Mouse (Mus musculus) stomach, postnatal 0 days (tissue): ENCODE measurements at regions not wholly inside any gene's neighbourhood (a gene's known extent, or its start where the extent isn't known, plus 50 kb on each side); places are given as distances from the start of the nearest gene placed in this dataset.
A peak's percentile ranks its signal among the peaks of the same experiment; 100 is the strongest.

Experiments used
- ATAC-seq: fragments of 200-750 bp; cut with Nextera tagmentation; 2 replicates; pipeline ENCODE4 v1.8.0; 2017; ENCODE audit not compliant: low FRiP score, low TSS enrichment
- DNase-seq: peaks from one replicate; pipeline ENCODE4 v3.0.0-alpha.2; 2016; ENCODE audit warnings: low spot score
- H3K27ac ChIP-seq: fragments of 300-500 bp; sonication (generic); replicated peaks from 2 replicates; pipeline ENCODE4 v1.5.1; 2014; ENCODE audit warnings: mild to moderate bottlenecking, control low read depth
- H3K27me3 ChIP-seq: fragments of 300-500 bp; sonication (generic); 2 replicates; pipeline ENCODE4 v1.6.1; 2014; ENCODE audit warnings: low read length; ENCODE audit not compliant: control insufficient read depth, insufficient read depth
- H3K36me3 ChIP-seq: fragments of 300-500 bp; sonication (generic); 2 replicates; pipeline ENCODE4 v1.6.1; 2014; ENCODE audit warnings: low read length, mixed read lengths; ENCODE audit not compliant: control insufficient read depth, insufficient read depth
- H3K4me1 ChIP-seq: fragments of 300-500 bp; sonication (generic); replicated peaks from 2 replicates; pipeline ENCODE4 v1.6.1; 2014; ENCODE audit warnings: antibody characterized with exemption; ENCODE audit not compliant: control insufficient read depth, insufficient read depth
- H3K4me2 ChIP-seq: fragments of 300-500 bp; sonication (generic); replicated peaks from 2 replicates; pipeline ENCODE4 v1.6.1; 2014; ENCODE audit warnings: low read depth, mild to moderate bottlenecking, control low read depth, moderate library complexity
- H3K4me3 ChIP-seq: fragments of 300-500 bp; sonication (generic); 2 replicates; pipeline ENCODE4 v1.5.1; 2014; ENCODE audit warnings: low read depth, low read length, control low read depth
- H3K9ac ChIP-seq: fragments of 300-500 bp; sonication (generic); 2 replicates; pipeline ENCODE4 v1.6.1; 2014; ENCODE audit warnings: mild to moderate bottlenecking, low read length, control low read depth, mixed read lengths
- H3K9me3 ChIP-seq: fragments of 300-500 bp; sonication (generic); 2 replicates; pipeline ENCODE4 v1.6.1; 2016; ENCODE audit warnings: low read length; ENCODE audit not compliant: control insufficient read depth
- CTCF ChIP-seq: IDR thresholded peaks from 2 replicates; pipeline ENCODE4 v1.5.1; 2016; ENCODE audit warnings: antibody characterized with exemption, low read depth, mild to moderate bottlenecking, moderate library complexity
- EP300 ChIP-seq: optimal IDR thresholded peaks from 2 replicates; pipeline ENCODE3; 2016; ENCODE audit warnings: antibody characterized with exemption
- WGBS: fragments of 180-500 bp; shearing (Covaris S2); extraction: QIAGEN DNeasy Blood & Tissue Kit; methylation state at CpG from one replicate; pipeline ENCODE4 v1.1.7; 2014; 5-methylcytosine and 5-hydroxymethylcytosine counted together

DNA sequence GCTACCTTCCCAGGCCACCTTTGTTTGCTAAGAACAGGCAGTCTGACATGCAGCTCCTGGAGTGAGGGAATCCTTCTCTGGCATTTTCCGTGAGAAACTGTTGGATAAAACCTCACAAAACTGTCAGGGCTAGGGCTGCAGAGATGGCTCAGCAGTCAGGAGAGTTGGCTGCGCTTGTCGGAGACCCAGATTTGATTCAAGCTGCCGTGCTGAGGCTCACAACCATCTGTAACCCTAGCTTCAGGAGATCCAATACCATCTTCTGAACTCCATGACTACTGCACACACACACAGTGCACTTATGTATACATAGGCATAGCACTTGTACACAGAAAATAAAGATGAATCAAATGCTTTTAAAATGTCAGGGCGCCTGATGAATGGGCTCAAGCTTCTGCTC lies 82.5 kb downstream of the Asb1 start:
- H3K27ac ChIP-seq = no peak overlapping the region
- no peaks in the 10 kb centered on the region; the same call in 1 of the 2 replicates for H3K4me1 ChIP-seq
- no peak overlapping the region for H3K4me3 ChIP-seq
- no peaks in the 10 kb centered on the region for H3K36me3 ChIP-seq
- no peaks in the 10 kb centered on the region for H3K9me3 ChIP-seq
- H3K4me2 ChIP-seq = no peak overlapping the region
- H3K27me3 ChIP-seq = no peaks in the 10 kb centered on the region
- H3K9ac ChIP-seq = no peak overlapping the region
- WGBS = 56% methylated on average over 5 of the region's 5 CpGs
- no peak for DNase-seq
- no peak for ATAC-seq
- TF ChIP-seq CTCF = no peak
- TF ChIP-seq EP300 = no peak

DNA sequence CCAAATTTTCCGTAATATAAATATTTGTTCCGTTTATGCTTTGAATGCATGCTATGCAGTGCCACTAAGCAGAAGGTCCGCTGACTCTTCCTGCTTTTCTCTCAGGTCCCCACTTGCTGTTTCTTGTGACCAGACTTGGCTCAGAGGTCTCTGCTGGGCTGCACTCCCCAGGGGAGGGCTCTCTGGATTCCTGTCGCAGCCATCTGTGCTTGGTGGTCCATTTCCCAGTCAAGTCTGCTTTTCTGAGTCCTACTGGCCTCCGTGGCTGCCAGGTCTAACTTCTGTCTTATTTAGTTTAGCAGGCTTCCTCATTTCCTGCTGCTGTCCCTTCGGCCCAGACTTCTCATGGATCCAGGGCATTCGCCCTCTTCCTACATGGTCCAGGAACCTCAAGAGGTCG lies 83.7 kb downstream of the Asb1 start:
- no peak for ATAC-seq
- peak overlapping the region; percentile 79 for H3K27ac ChIP-seq

DNA sequence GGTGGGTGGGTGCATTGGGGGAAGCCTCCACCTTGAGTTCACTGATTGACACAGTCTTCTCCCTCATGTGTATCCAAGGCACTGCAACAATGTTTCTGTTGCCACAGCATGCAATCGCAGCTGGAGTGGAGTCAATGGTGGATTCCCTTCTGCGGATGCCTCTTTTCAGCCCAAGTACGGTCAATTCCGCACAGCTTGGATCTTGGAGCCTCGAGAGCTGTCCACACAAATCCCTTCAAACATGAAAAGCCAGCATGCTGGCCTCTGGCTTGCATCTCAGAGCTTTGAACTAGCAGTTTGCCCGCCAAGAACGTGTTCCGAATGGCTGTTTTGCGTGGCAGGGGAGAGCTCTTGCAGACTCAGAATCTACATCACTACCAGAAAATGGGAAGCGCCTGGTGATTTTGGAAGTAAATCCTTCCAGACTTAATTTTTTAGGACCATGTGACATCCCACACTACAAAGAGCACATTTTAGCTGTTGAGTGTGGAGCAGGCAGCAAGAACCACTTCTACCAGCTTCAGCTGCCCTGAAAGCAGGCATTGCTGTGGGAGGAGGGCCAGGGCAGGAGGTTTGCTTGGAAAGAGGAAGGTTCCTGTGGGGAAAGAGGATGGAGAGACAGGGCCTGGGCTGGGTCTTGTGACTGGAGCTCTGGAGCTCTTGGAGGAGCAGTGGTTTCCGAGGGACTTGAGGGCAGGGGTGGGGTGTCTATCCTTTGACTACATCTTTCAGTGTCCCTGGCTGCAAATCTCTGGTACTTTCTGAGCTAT lies 84.4 kb downstream of the Asb1 start:
- Histone ChIP-seq H3K4me3 (no peak overlapping the region), H3K27ac (peak overlapping the region; percentile 85), H3K9ac (no peak overlapping the region), H3K9me3 (no peaks in the 10 kb centered on the region), H3K27me3 (no peaks in the 10 kb centered on the region), H3K36me3 (no peaks in the 10 kb centered on the region), H3K4me2 (no peak overlapping the region), H3K4me1 (no peaks in the 10 kb centered on the region; the same call in 1 of the 2 replicates)
- ATAC-seq (peak; percentile 65; the same call in 1 of the 2 replicates), DNase-seq (no peak)
- 42% methylated on average over 11 of the region's 11 CpGs for WGBS
- no peak for TF ChIP-seq EP300

More for the DNA sequence above, 83.7 kb downstream of the Asb1 start:
- H3K36me3 ChIP-seq = no peaks in the 10 kb centered on the region
- H3K9me3 ChIP-seq = no peaks in the 10 kb centered on the region
- H3K4me2 ChIP-seq = no peak overlapping the region
- TF ChIP-seq EP300 (no peak), CTCF (no peak)
- 47% methylated on average over 8 of the region's 8 CpGs for WGBS
- H3K4me1 ChIP-seq = no peaks in the 10 kb centered on the region; the same call in 1 of the 2 replicates
- no peak overlapping the region for H3K9ac ChIP-seq
- no peak overlapping the region for H3K4me3 ChIP-seq
- no peaks in the 10 kb centered on the region for H3K27me3 ChIP-seq
- DNase-seq = no peak

DNA sequence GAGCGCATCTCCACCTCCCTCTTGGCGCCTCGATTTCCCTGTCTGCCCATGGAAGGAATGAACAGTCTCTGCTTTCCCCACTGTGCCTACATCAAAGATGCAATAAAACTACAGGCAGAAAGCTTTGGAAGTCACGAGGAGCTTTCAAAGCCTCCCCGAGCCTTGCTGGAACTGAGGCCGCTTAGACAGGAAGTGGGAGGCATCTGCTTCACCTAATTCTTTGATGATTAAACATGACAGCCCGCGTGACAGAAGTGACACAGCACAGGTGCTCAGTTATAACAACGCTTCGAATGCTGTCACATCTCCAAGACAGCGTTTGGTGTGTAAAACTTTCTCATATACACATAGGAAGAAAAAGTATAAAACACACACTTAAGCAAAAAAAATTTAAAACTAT lies 85.7 kb downstream of the Asb1 start:
- no peaks in the 10 kb centered on the region for H3K9me3 ChIP-seq
- no peak overlapping the region for H3K4me2 ChIP-seq
- H3K27me3 ChIP-seq = no peaks in the 10 kb centered on the region
- H3K4me3 ChIP-seq = no peak overlapping the region
- TF ChIP-seq CTCF (no peak), EP300 (no peak)
- DNase-seq (no peak), ATAC-seq (no peak)
- no peaks in the 10 kb centered on the region; the same call in 1 of the 2 replicates for H3K4me1 ChIP-seq
- no peaks in the 10 kb centered on the region for H3K36me3 ChIP-seq
- WGBS = 50% methylated on average over 11 of the region's 11 CpGs
- no peak overlapping the region for H3K27ac ChIP-seq
- no peak overlapping the region for H3K9ac ChIP-seq

DNA sequence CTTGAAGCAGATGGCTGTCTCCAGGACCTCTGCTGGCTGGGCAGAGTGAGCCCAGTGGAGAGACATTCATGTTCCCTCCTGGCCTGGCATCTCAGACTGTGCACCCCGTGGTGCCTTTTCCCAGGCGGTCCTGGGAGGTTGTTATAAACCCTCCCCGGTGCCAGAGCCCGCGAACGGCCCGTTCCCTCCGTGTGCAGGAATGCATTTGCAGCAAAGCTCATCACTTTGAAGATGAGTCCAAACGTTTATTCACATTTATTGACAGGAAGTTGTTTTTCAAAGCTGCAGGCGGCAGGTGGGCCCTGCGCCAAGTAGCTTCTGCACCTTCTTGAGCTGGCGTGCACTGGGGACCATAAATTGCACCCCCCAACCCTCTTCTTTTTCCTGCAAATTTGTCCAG lies 89.9 kb downstream of the Asb1 start:
- Histone ChIP-seq H3K4me1 (no peaks in the 10 kb centered on the region), H3K9ac (no peak overlapping the region), H3K4me2 (no peak overlapping the region), H3K27me3 (no peaks in the 10 kb centered on the region), H3K27ac (no peak overlapping the region), H3K9me3 (no peaks in the 10 kb centered on the region), H3K36me3 (no peaks in the 10 kb centered on the region), H3K4me3 (no peak overlapping the region)
- ATAC-seq = no peak
- DNase-seq = no peak
- WGBS = 37% methylated on average over 12 of the region's 12 CpGs
- no peak for TF ChIP-seq CTCF
- no peak for TF ChIP-seq EP300

- no peaks in the 10 kb centered on the region for H3K27me3 ChIP-seq
- H3K4me2 ChIP-seq = no peak overlapping the region
- WGBS = 71% methylated on average over 6 of the region's 6 CpGs
- no peak for TF ChIP-seq CTCF
- no peak for TF ChIP-seq EP300
- H3K4me3 ChIP-seq = no peak overlapping the region
- H3K27ac ChIP-seq = no peak overlapping the region
- H3K36me3 ChIP-seq = no peaks in the 10 kb centered on the region
- H3K9me3 ChIP-seq = no peaks in the 10 kb centered on the region
- no peak overlapping the region for H3K9ac ChIP-seq
- DNase-seq (no peak), ATAC-seq (peak; percentile 9; the same call in 1 of the 2 replicates)
- H3K4me1 ChIP-seq = no peaks in the 10 kb centered on the region
These were observed 90.6 kb downstream of the Asb1 start for GRCm38 (mm10) chr1:91630871-91631410.
